Mouse (Mus musculus) telencephalon, adult 2 months (tissue): ENCODE results near the gene Fbp1.
"Not testable (repeated sequence)": the region's sequence is repeated elsewhere in the genome, so short reads cannot be mapped to it uniquely, and the experiment has no call there.

Experiments used
- DNase-seq: peaks from one replicate; pipeline ENCODE4 v3.0.0-alpha.2; 2011; ENCODE audit warnings: low read depth, low spot score

Fbp1 gene

DNA sequence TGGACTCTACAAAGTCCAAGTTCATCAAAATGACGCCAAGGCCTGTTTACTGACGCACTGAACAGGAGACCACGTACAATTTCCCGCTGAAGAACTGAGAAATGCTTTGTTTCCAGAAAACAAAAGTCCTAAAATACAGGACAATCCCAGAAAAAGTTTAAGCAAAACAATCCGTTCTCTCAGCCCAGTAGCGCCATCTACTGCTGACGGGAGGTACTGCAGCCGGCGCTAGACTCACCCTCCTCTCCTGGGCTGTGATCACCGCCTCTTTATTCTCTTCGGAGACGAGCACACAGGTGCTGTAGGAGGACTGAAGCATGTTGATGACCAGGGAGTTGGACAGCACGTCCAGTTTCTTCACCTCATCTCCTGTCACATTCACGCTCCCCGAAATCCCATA, 33.4 kb downstream of the Fbp1 start:
- no peak for DNase-seq

GRCm38 (mm10) chr13:62833341-62833740, 54.7 kb downstream of the Fbp1 start:
- no peak for DNase-seq

GRCm38 (mm10) chr13:62832239-62832638, 55.8 kb downstream of the Fbp1 start:
- no peak for DNase-seq

- not testable (repeated sequence) for DNase-seq
Measured at GRCm38 (mm10) chr13:62815705-62816104, 72.4 kb downstream of the Fbp1 start.
